ENCODE assay signal across 34 mouse cellular contexts in genomic region chr8:121705174-121705573, GRCm38 (mm10). TPM values are rescaled to one million over a fixed set of nuclear protein-coding genes. Genes with fewer than 3 reads are reported as not detected.
DNase-seq lines count a peak whose midpoint lies in the region; ATAC-seq and TF ChIP-seq lines count a peak whose summit lies in the region.
"Had no signal": no experiment of that assay in that cellular context is flagged by ENCODE, and none has a peak within 500 bp of the region (broad histone marks: within the 10 kb centered on the region; RNA-seq: fewer than 3 reads in every experiment).

No protein-coding gene starts in this region.

- peak; percentile 53 for ATAC-seq in frontal cortex, adult (ENCODE audit: low TSS enrichment)
- ATAC-seq: hindbrain, postnatal 0 days; intestine, embryonic 16.5 days; lung, postnatal 0 days; Patski had no signal

- peak; percentile 26 for DNase-seq in cerebellum, adult 9-10 months
- DNase-seq in cerebellum, adult 9-11 months: no peak
- no peak for DNase-seq in frontal cortex, postnatal 10 days (ENCODE audit: low spot score in 2 of 2)
- DNase-seq in left cerebral cortex, adult 2 months (ENCODE audit: extremely low spot score in 1 of 2, low spot score in 2 of 2): no peak
- DNase-seq in left cerebral cortex, adult 9 months (ENCODE audit: low spot score in 2 of 2): no peak
- DNase-seq in liver: no peak
- DNase-seq: adrenal gland, postnatal 10 days; cerebellum, adult 8-10 months; embryo, embryonic 11 days; gastrocnemius, adult 2 months; gastrocnemius, postnatal 36 days; heart, adult 18-20 months; heart, postnatal 4 days; kidney, adult 8-10 months; kidney, postnatal 4 days; left cerebral cortex, postnatal 4 days; liver, embryonic 13.5 days; lung, adult 18-20 months; lung, postnatal 4 days; right cerebral cortex, adult 18-20 months; spleen, adult 18-20 months; thymus, postnatal 25 days had no signal

- H3K4me2 ChIP-seq in myocyte (ENCODE audit: low read depth): peak overlapping the region; percentile 18
- H3K4me2 ChIP-seq: heart, embryonic 11.5 days; liver, embryonic 13.5 days; midbrain, embryonic 12.5 days had no signal

- 0 out of 2 replicates have a peak overlapping the region, but pooled peaks have one; percentile 11 for H3K27ac ChIP-seq in left cerebral cortex, adult 2 months
- H3K27ac ChIP-seq: gastrocnemius, adult 2 months; hindbrain, postnatal 0 days; kidney, postnatal 0 days; liver, embryonic 13.5 days; midbrain, embryonic 12.5 days had no signal

- no peak overlapping the region for H3ac ChIP-seq in myocyte (ENCODE audit: control insufficient read depth, insufficient read length)

- H3K36me3 ChIP-seq in myocyte (ENCODE audit: control insufficient read depth, insufficient read depth): no peaks in the 10 kb centered on the region
- H3K36me3 ChIP-seq: liver, embryonic 13.5 days; midbrain, embryonic 12.5 days had no signal

- TF ChIP-seq CTCF in left cerebral cortex, adult 2 months (IDR thresholded peaks at IDR 0.05): no peak

- TF ChIP-seq POLR2A in myocyte (IDR thresholded peaks at IDR 0.05; ENCODE audit: insufficient read length, low read depth): no peak

- no peak overlapping the region for H3K4me3 ChIP-seq in left cerebral cortex, adult 2 months
- no peak overlapping the region for H3K4me3 ChIP-seq in myocyte
- H3K4me3 ChIP-seq: erythroblast, embryonic 14.5 days; gastrocnemius, adult 2 months; liver, embryonic 13.5 days; megakaryocyte, embryonic 14.5 days; midbrain, embryonic 12.5 days had no signal

- peaks cover 25% of the 10 kb centered on the region for H3K27me3 ChIP-seq in myocyte (ENCODE audit: control insufficient read depth, insufficient read depth, insufficient read length)
- H3K27me3 ChIP-seq: midbrain, embryonic 12.5 days had no signal

- H3K79me2 ChIP-seq in myocyte (ENCODE audit: control insufficient read depth, insufficient read depth): no peaks in the 10 kb centered on the region

- intact Hi-C loops in left cerebral cortex, adult 2 months (cut with DNase I): no loop called here

TF ChIP-seq in myocyte, 11 proteins besides CTCF, POLR2A, EP300 and RAD21:
- no peak for TF ChIP-seq TCF12 (IDR thresholded peaks at IDR 0.05; ENCODE audit: insufficient read depth, poor library complexity, severe bottlenecking)
- TF ChIP-seq USF1 (IDR thresholded peaks at IDR 0.05; ENCODE audit: low read depth): no peak

RNA-seq across cellular contexts. Expression of gene Jph3, which starts 24.2 kb away (rescaled TPM):
- total RNA-seq in left cerebral cortex, adult 2 months (2021): 100 to 1,000 TPM; 285 to 297 TPM
- not detected for polyA plus RNA-seq in myocyte (2012; fragmentation: generic; extraction: Trizol)
- total RNA-seq: gastrocnemius, adult 2 months; gastrocnemius, postnatal 36 days; MEL had no signal
- polyA plus RNA-seq: erythroblast, embryonic 14.5 days had no signal

RNA-seq across cellular contexts. Expression of gene Zcchc14, which starts 52.5 kb away (rescaled TPM):
- total RNA-seq in left cerebral cortex, adult 2 months (2021): 10 to 100 TPM; 69.6 to 72.8 TPM
- 11.9 TPM for polyA plus RNA-seq in myocyte (2012; fragmentation: generic; extraction: Trizol)
- polyA plus RNA-seq: erythroblast, embryonic 14.5 days had no signal
